Mouse (Mus musculus) urinary bladder, adult 18-20 months (tissue): ENCODE measurements at regions not wholly inside any gene's neighbourhood (a gene's known extent, or its start where the extent isn't known, plus 50 kb on each side); places are given as distances from the start of the nearest gene placed in this dataset.

Experiments used
- DNase-seq, 2 experiments: peaks; one replicate each; pipeline ENCODE4 v3.0.0; 2022; ENCODE audit warnings: low spot score in 2 of 2, mixed read lengths in 2 of 2

DNA sequence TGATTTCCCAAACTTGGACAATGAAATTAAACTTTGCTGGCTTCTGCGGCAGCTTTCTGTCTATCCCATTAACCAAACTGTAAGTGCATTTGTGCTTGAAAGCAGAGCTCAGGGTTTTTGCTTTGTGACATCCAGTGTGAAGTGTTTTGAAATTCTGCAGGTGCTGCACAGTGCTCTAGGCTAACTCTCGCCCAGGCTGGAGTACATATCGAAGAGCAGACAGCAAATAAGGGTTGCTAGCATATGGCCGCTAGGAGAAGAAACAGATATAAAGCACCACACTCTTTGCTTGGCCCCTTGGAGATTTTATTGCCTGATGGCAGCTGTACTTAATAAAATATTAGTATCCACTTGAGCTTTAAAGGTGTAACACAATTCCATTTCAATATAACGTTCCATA, 307.5 kb downstream of the Gm10295 start:
- DNase-seq: no peak

DNA sequence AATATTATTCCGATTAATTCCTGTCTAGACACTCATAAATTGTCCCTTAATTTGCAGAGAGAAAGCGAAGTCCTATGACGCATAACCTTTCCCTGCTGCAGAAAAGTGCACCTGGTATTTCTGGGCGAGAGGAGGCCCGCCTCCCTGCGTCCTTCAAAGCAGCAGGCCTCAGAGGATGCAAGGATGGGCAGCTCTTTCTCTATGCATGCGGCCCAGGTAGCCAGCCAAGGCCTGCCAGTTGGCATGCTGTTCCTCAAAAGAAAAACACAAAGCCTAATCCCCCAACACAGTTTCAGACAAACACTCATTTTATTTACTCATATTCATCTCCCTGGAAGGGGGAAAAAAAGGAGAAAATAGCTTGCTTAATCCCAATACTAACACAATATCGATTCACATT, 308.2 kb downstream of the Gm10295 start:
- no peak for DNase-seq

DNA sequence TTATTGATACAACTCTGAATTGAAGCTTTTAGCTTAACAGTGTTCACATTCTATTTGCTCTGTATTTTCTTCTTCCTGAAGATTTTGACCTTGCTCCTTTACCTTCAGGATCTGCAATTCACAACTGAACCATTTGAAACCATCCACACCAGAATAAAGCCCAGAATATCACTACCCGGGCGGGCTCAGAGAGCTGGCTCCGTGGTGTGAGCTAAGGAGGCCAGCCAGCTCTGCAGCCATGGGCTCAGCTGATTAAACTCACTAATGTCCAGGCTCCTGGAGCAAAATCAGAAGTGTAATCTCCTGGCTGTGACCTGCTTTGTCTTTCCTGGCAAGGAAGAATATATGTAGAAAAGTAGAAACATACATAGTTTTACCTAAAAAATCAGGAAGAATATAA, 309.9 kb downstream of the Gm10295 start:
- no peak for DNase-seq

GRCm38 (mm10) chr7:71040846-71041245, 310.4 kb downstream of the Gm10295 start:
- no peak for DNase-seq

- DNase-seq: peak; percentile 22 to 53
These were observed 312.7 kb downstream of the Gm10295 start for GRCm38 (mm10) chr7:71038537-71038936.

- DNase-seq: no peak
These were observed 318.2 kb downstream of the Gm10295 start for GRCm38 (mm10) chr7:71033121-71033520.

DNA sequence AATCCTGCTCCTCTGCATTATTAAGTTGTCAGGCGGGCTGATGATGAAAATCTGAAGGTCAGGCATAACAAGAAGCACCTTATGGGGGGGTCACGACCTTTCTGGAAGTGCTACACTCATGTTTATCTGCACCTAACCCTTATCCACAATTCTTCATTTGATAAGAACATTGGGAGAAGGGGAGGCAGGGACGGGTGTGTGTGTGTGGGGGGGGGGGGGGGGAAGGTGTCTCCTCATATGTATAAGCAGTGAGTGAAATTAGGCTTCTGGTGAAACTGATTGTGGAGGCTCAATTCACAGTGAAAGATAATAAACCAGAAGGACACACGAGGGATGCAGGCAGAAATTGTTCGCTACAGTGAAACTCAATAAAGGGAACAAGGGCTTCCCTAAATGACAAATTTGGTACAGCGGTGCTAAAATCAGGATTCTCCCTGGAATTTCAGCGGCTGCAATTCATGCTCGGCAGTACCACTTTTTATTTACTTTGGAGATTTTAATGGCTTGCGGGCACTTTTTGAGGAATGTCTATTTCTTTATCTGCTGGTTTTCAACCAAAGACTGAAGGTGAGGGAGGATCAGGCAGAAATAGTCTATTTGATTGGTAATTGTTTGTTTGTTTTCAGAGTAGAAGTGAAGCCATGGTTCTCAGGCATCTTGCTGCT, 327.2 kb downstream of the Gm10295 start:
- no peak for DNase-seq

DNA sequence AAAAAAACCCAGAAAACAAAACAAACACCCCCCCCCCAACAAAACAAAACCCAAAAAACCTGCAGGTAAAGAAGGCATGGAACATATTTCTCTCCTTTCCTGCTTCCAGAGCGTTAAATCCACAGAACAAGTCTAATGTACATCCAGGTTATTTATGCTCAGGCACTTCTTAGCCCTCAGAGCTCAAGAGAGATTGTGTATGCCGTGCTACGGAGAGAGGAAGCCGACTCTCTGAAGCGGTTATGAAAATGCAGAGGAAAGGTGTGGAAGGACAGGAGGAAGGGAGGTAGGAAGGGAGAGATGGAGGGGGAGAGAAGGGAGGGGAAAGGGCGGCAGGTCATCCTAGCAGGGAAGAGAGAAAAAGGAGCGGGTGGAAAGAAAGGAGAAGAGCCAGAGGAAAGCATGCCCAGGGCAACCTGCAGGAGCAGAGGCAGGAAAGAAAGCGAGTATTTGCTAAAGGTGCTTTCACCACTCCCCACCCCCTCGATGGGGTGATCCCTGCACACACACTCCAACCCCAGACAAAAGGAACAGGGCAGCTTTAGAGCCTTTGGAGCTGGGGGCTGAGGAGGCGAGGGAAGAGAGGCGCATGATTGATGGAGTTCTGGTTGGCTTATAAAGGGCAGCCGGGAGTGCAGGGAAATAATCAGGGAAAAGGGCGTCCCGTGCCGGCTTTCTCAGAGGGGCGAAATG, 327.9 kb downstream of the Gm10295 start:
- peak in 1 of 2 experiments; percentile 22 for DNase-seq
